Mouse (Mus musculus) forebrain, embryonic 14.5 days (tissue): Measurements from ENCODE around the gene Rasgef1b. TPM values are rescaled to one million over a fixed set of nuclear protein-coding genes. Genes with fewer than 3 reads are reported as not detected.
A peak's percentile ranks its signal among the peaks of the same experiment; 100 is the strongest.

Experiments
- ATAC-seq: fragments of 200-750 bp; cut with Nextera tagmentation; 2 replicates; pipeline ENCODE4 v1.8.0; 2017; ENCODE audit warnings: mild to moderate bottlenecking, moderate library complexity
- DNase-seq: peaks from one replicate; pipeline ENCODE4 v3.0.0-alpha.2; 2015; ENCODE audit warnings: low spot score
- H3K27ac ChIP-seq: fragments of 300-500 bp; sonication (generic); 2 replicates; pipeline ENCODE4 v1.5.1; 2014; ENCODE audit warnings: low read depth, mild to moderate bottlenecking, control low read depth, low read length, moderate library complexity
- H3K27me3 ChIP-seq: fragments of 300-500 bp; sonication (generic); replicated peaks from 2 replicates; pipeline ENCODE4 v1.6.1; 2014; ENCODE audit warnings: low read length, control low read depth, mixed read lengths; ENCODE audit not compliant: control insufficient read depth, insufficient read depth
- H3K36me3 ChIP-seq: fragments of 300-500 bp; sonication (generic); 2 replicates; pipeline ENCODE4 v1.6.1; 2014; ENCODE audit warnings: low read length, control low read depth; ENCODE audit not compliant: control insufficient read depth, insufficient read depth
- H3K4me1 ChIP-seq: fragments of 300-500 bp; sonication (generic); 2 replicates; pipeline ENCODE4 v1.6.1; 2014; ENCODE audit warnings: antibody characterized with exemption, low read length, control low read depth; ENCODE audit not compliant: control insufficient read depth, insufficient read depth
- H3K4me2 ChIP-seq: fragments of 300-500 bp; sonication (generic); 2 replicates; pipeline ENCODE4 v1.6.1; 2014; ENCODE audit warnings: mild to moderate bottlenecking, control low read depth, low read length
- H3K4me3 ChIP-seq: fragments of 300-500 bp; sonication (generic); 2 replicates; pipeline ENCODE4 v1.5.1; 2014; ENCODE audit warnings: low read depth, low read length, control low read depth
- H3K9ac ChIP-seq: fragments of 300-500 bp; sonication (generic); 2 replicates; pipeline ENCODE4 v1.6.1; 2014; ENCODE audit warnings: mild to moderate bottlenecking, low read length, control low read depth, moderate library complexity
- H3K9me3 ChIP-seq: fragments of 300-500 bp; sonication (generic); replicated peaks from 2 replicates; pipeline ENCODE4 v1.6.1; 2016; ENCODE audit warnings: low read length, control low read depth, mixed read lengths; ENCODE audit not compliant: control insufficient read depth
- WGBS: fragments of 180-500 bp; shearing (Covaris S2); extraction: QIAGEN DNeasy Blood & Tissue Kit; methylation state at CpG from one replicate; pipeline ENCODE4 v1.1.7; 2014; 5-methylcytosine and 5-hydroxymethylcytosine counted together
- polyA plus RNA-seq: library from polyadenylated mRNA; unstranded; fragments of >200 nt; fragmentation: Nextera tagmentation; extraction: Ambion mirVana; gene quantifications from 2 replicates; pipeline ENCODE4 v1.2.1, GENCODE M21; 2014

Gene Rasgef1b
- polyA plus RNA-seq, 1 experiment from 2014 or later = 97.5 TPM

DNA sequence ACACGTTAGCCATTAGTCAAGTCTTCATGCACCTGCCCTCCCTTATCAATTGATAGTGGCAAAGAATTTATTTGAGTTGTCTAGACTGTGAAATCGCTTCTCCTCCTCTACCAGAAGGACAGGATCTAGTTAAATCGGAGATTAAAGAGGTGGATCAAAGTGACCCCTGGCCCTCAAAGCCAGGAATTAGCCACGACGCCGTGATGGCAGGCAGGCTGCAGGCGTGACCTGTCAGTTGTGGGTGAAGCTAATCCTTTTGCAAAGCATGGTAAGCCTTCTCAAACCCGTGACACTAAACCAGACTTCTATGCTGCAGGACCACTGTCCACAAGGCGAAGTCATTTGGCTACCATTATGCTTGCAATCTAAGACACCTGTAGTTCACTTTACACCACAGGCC, 170.6 kb downstream of the Rasgef1b start:
- no peak overlapping the region for H3K27ac ChIP-seq
- no peaks in the 10 kb centered on the region for H3K9me3 ChIP-seq
- no peaks in the 10 kb centered on the region for H3K36me3 ChIP-seq
- ATAC-seq (no peak), DNase-seq (no peak)
- no peaks in the 10 kb centered on the region for H3K4me1 ChIP-seq
- no peak overlapping the region for H3K4me3 ChIP-seq
- no peak overlapping the region for H3K4me2 ChIP-seq
- 0 out of 2 replicates have a peak, but pooled peaks cover 7% of the 10 kb centered on the region for H3K27me3 ChIP-seq
- WGBS = 62% methylated on average over 9 of the region's 9 CpGs
- no peak overlapping the region for H3K9ac ChIP-seq

GRCm38 (mm10) chr5:99552645-99553044, 176.2 kb downstream of the Rasgef1b start:
- no peak overlapping the region for H3K4me2 ChIP-seq
- H3K9ac ChIP-seq = no peak overlapping the region
- WGBS = 13% methylated on average over 7 of the region's 7 CpGs
- DNase-seq (peak; percentile 61), ATAC-seq (peak; percentile 81)
- H3K36me3 ChIP-seq = no peaks in the 10 kb centered on the region
- H3K4me3 ChIP-seq = no peak overlapping the region
- peak overlapping the region; percentile 14; the same call in 1 of the 2 replicates for H3K27ac ChIP-seq
- no peaks in the 10 kb centered on the region for H3K9me3 ChIP-seq
- H3K4me1 ChIP-seq = peaks cover 7% of the 10 kb centered on the region; the same call in 1 of the 2 replicates
- H3K27me3 ChIP-seq = 0 out of 2 replicates have a peak, but pooled peaks cover 3% of the 10 kb centered on the region

GRCm38 (mm10) chr5:99544664-99545494, 184.0 kb downstream of the Rasgef1b start:
- Histone ChIP-seq H3K4me2 (no peak overlapping the region), H3K9me3 (no peaks in the 10 kb centered on the region), H3K9ac (no peak overlapping the region), H3K27me3 (0 out of 2 replicates have a peak, but pooled peaks cover 10% of the 10 kb centered on the region), H3K4me3 (no peak overlapping the region), H3K27ac (0 out of 2 replicates have a peak overlapping the region, but pooled peaks have one; percentile 6), H3K36me3 (no peaks in the 10 kb centered on the region), H3K4me1 (peaks cover 35% of the 10 kb centered on the region)
- peak; percentile 94 for ATAC-seq
- peak; percentile 92 for DNase-seq
- 11% methylated on average over 6 of the region's 6 CpGs for WGBS

- peaks cover 35% of the 10 kb centered on the region for H3K4me1 ChIP-seq
- H3K4me3 ChIP-seq = no peak overlapping the region
- no peak overlapping the region for H3K27ac ChIP-seq
- DNase-seq (no peak), ATAC-seq (no peak)
- no peak overlapping the region for H3K9ac ChIP-seq
- H3K36me3 ChIP-seq = no peaks in the 10 kb centered on the region
- H3K4me2 ChIP-seq = no peak overlapping the region
- 61% methylated on average over 2 of the region's 2 CpGs for WGBS
- H3K27me3 ChIP-seq = 0 out of 2 replicates have a peak, but pooled peaks cover 7% of the 10 kb centered on the region
- no peaks in the 10 kb centered on the region for H3K9me3 ChIP-seq
Measured at GRCm38 (mm10) chr5:99541999-99542765, 186.7 kb downstream of the Rasgef1b start.

DNA sequence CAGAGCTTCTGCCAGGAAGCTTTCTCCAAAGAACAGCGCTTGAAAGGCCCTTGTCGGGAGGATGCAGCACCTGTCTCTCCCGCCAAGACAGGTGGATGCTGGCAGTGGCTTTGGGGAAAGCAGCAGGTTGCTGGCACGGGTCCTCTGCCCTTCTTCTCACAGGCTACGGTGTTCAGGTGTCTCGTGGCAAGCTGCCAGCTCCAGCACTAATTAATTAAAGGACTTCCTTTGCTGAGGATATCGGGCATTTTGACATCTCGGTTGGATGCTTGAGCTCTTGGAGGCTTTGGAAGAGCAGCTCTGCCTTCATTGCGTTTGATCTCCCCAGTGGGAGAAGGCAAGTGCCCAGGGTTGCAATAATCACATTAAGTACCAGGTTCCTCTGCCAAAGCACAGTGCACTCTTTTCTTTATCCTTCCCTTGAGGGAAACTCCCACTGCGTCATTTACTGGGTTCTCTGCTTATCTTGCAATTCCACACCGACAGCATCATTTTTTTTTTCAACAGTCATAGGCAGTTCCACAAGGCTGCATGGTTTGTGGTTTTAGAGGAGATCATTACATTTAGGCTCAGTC, 187.5 kb downstream of the Rasgef1b start:
- H3K27me3 ChIP-seq = 0 out of 2 replicates have a peak, but pooled peaks cover 3% of the 10 kb centered on the region
- WGBS = 19% methylated on average over 11 of the region's 11 CpGs
- H3K27ac ChIP-seq = no peak overlapping the region
- H3K4me3 ChIP-seq = no peak overlapping the region
- no peak overlapping the region for H3K9ac ChIP-seq
- ATAC-seq (no peak), DNase-seq (peak; percentile 63)
- H3K36me3 ChIP-seq = no peaks in the 10 kb centered on the region
- no peak overlapping the region for H3K4me2 ChIP-seq
- H3K9me3 ChIP-seq = no peaks in the 10 kb centered on the region
- peaks cover 35% of the 10 kb centered on the region for H3K4me1 ChIP-seq

GRCm38 (mm10) chr5:99533416-99533815, 195.4 kb downstream of the Rasgef1b start:
- H3K4me1 ChIP-seq = no peaks in the 10 kb centered on the region
- no peak overlapping the region for H3K4me3 ChIP-seq
- ATAC-seq (no peak), DNase-seq (no peak)
- no peaks in the 10 kb centered on the region for H3K36me3 ChIP-seq
- H3K9me3 ChIP-seq = no peaks in the 10 kb centered on the region
- no peak overlapping the region for H3K4me2 ChIP-seq
- H3K9ac ChIP-seq = no peak overlapping the region
- 56% methylated on average over 7 of the region's 7 CpGs for WGBS
- H3K27me3 ChIP-seq = no peaks in the 10 kb centered on the region
- H3K27ac ChIP-seq = no peak overlapping the region

GRCm38 (mm10) chr5:99526797-99527201, 202.1 kb downstream of the Rasgef1b start:
- ATAC-seq = no peak
- peaks cover 10% of the 10 kb centered on the region for H3K4me1 ChIP-seq
- DNase-seq = no peak
- H3K9ac ChIP-seq = no peak overlapping the region
- H3K4me3 ChIP-seq = no peak overlapping the region
- no peak overlapping the region for H3K27ac ChIP-seq
- H3K36me3 ChIP-seq = no peaks in the 10 kb centered on the region
- WGBS = 84% methylated on average over 7 of the region's 7 CpGs
- H3K27me3 ChIP-seq = no peaks in the 10 kb centered on the region
- no peak overlapping the region for H3K4me2 ChIP-seq
- no peaks in the 10 kb centered on the region for H3K9me3 ChIP-seq

DNA sequence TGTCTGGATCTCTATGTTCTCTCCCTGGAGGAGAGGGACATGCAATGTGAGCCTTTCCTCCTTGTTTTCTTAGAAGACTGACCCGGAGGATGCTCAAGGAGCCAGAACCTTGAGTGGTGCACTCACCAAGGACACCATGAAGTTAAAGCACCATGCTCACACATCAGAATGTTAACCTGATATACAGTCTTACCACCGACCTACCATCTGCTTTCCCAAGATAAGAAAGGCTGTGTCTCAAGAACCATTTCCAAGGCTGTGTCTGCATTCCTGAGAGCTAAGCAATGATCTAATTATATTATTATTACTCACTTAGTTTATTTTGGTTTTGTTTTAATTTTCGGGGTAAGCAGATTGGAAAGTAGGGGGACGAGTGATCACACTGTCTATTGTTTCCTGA, 203.2 kb downstream of the Rasgef1b start:
- 88% methylated on average over 4 of the region's 4 CpGs for WGBS
- H3K27me3 ChIP-seq = no peaks in the 10 kb centered on the region

More for the DNA sequence above, 203.2 kb downstream of the Rasgef1b start:
- no peak for DNase-seq
- no peaks in the 10 kb centered on the region for H3K36me3 ChIP-seq
- H3K27ac ChIP-seq = no peak overlapping the region
- H3K9ac ChIP-seq = no peak overlapping the region
- H3K4me2 ChIP-seq = no peak overlapping the region
- no peak overlapping the region for H3K4me3 ChIP-seq
- no peak for ATAC-seq
- H3K9me3 ChIP-seq = no peaks in the 10 kb centered on the region
- peaks cover 14% of the 10 kb centered on the region for H3K4me1 ChIP-seq
